Mouse (Mus musculus) liver, adult 2 months (tissue): ENCODE data around the gene Olfr510. TPM values are rescaled to one million over a fixed set of nuclear protein-coding genes. Genes with fewer than 3 reads are reported as not detected.
"Not testable (repeated sequence)": the region's sequence is repeated elsewhere in the genome, so short reads cannot be mapped to it uniquely, and the experiment has no call there.

ENCODE experiments used
- DNase-seq: peaks from one replicate; pipeline ENCODE4 v3.0.0-alpha.2; 2011; ENCODE audit warnings: low read depth, low spot score; ENCODE audit errors: extremely low read depth
- H3K27ac ChIP-seq: fragments of 200-500 bp; replicated peaks from 2 replicates; pipeline ENCODE4 v1.5.1; 2012; ENCODE audit warnings: low read depth, mild to moderate bottlenecking, control low read depth, inconsistent platforms, low read length; ENCODE audit not compliant: insufficient read depth
- H3K27me3 ChIP-seq: fragments of 200-500 bp; 2 replicates; pipeline ENCODE4 v1.6.1; 2012; ENCODE audit warnings: mild to moderate bottlenecking, moderate library complexity, low read length, inconsistent platforms; ENCODE audit not compliant: control insufficient read depth, insufficient read depth
- H3K36me3 ChIP-seq: fragments of 200-500 bp; 2 replicates; pipeline ENCODE4 v1.6.1; 2012; ENCODE audit warnings: low read length, inconsistent platforms; ENCODE audit not compliant: control insufficient read depth, insufficient read depth
- H3K4me1 ChIP-seq: fragments of 200-500 bp; 2 replicates; pipeline ENCODE4 v1.6.1; 2011; ENCODE audit warnings: low read length; ENCODE audit not compliant: control insufficient read depth, insufficient read depth
- H3K4me3 ChIP-seq: fragments of 200-500 bp; 2 replicates; pipeline ENCODE4 v1.5.1; 2011; ENCODE audit warnings: low read depth, mild to moderate bottlenecking, control low read depth, low read length, moderate library complexity; ENCODE audit not compliant: insufficient read depth
- H3K79me2 ChIP-seq: fragments of 200-500 bp; 2 replicates; pipeline ENCODE4 v1.6.1; 2012; ENCODE audit warnings: inconsistent platforms, mild to moderate bottlenecking, low read length, moderate library complexity; ENCODE audit not compliant: control insufficient read depth, insufficient read depth
- H3K9ac ChIP-seq: fragments of 200-500 bp; 2 replicates; pipeline ENCODE4 v1.6.1; 2012; ENCODE audit warnings: low read depth, mild to moderate bottlenecking, control low read depth, inconsistent platforms, low read length
- CTCF ChIP-seq: fragments of 200-500 bp; IDR thresholded peaks from 2 replicates; pipeline ENCODE4 v1.5.1; 2011; ENCODE audit warnings: low read depth, low read length, control low read depth
- POLR2A ChIP-seq: fragments of 200-500 bp; IDR thresholded peaks from 2 replicates; pipeline ENCODE4 v1.6.1; 2011; ENCODE audit warnings: low read length, control low read depth; ENCODE audit not compliant: insufficient read depth; ENCODE audit errors: extremely low read depth
- WGBS: fragments of 180-500 bp; shearing (Covaris S2); methylation state at CpG from one replicate; pipeline ENCODE4 v1.1.7; 2018; 5-methylcytosine and 5-hydroxymethylcytosine counted together
- polyA plus RNA-seq: library from polyadenylated mRNA; depleted of rRNA; stranded (reverse); fragments of >200 nt; gene quantifications from 2 replicates; pipeline ENCODE4 v1.2.3, GENCODE M21; 2012; rRNA removed
- total RNA-seq: library from RNA; depleted of rRNA; stranded (reverse); fragments of >200 nt; gene quantifications from 2 replicates; pipeline ENCODE4 v1.2.3, GENCODE M21; 2014; rRNA removed

Olfr510 gene
- total RNA-seq (not detected in 2 replicates), polyA plus RNA-seq (not detected in 2 replicates)

DNA sequence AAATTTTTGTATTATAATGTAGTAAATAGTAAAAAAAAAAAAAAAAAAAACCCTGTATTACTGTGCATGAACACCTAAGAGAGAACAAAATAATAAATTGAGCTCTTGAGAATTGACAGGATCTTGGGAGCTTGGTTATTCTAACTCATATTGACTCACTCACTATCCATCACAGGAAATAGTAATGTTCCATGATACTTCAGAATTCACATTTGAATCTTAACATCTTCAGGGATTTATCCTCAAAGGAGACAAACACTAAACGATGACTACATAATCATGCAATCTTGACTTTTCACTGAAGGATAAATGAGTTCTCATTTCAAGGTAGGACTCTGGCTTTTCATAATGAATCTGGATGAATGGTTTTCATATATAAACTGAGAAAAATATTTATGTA, at the start of gene Olfr510:
TSS of gene Olfr510 (plus strand) at position 301 of the 400 bp plus-strand sequence.
- no peak within 1 kb of the TSS for H3K9ac ChIP-seq
- no peaks in the 10 kb centered on the region for H3K27me3 ChIP-seq
- WGBS = 89% methylated on average over 1 of the region's 1 CpGs
- no peak within 1 kb of the TSS for H3K27ac ChIP-seq
- no peaks in the 10 kb centered on the region for H3K36me3 ChIP-seq
- H3K79me2 ChIP-seq = no peaks in the 10 kb centered on the region
- H3K4me3 ChIP-seq = no peak within 1 kb of the TSS
- DNase-seq = no peak
- no peaks in the 10 kb centered on the region for H3K4me1 ChIP-seq
- no peak for TF ChIP-seq POLR2A
- TF ChIP-seq CTCF = no peak

DNA sequence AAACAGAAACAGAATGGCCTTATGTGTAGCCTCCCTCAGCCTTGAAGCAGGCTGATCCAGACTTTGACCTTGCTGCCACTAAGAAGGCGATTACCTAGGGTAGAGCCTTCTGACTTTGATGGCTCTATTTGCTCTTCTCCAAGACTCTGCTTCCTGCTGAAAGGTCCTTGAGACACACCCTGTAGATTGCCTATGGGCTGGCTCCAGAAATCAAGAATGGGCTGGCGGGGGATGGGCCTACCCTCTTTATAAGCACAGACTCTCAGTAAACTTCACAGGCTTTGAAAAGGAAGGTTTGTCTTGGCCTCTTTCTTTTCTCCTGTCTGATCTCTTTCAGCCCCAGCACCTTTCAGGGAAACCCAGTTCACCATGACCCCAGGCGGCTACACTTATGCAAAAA, 49.4 kb upstream of the Olfr510 start:
- not testable (repeated sequence) for H3K9ac ChIP-seq, H3K4me1 ChIP-seq, H3K27me3 ChIP-seq, H3K36me3 ChIP-seq, DNase-seq, H3K79me2 ChIP-seq, H3K4me3 ChIP-seq, H3K27ac ChIP-seq
- WGBS = 58% methylated on average over 3 of the region's 3 CpGs

DNA sequence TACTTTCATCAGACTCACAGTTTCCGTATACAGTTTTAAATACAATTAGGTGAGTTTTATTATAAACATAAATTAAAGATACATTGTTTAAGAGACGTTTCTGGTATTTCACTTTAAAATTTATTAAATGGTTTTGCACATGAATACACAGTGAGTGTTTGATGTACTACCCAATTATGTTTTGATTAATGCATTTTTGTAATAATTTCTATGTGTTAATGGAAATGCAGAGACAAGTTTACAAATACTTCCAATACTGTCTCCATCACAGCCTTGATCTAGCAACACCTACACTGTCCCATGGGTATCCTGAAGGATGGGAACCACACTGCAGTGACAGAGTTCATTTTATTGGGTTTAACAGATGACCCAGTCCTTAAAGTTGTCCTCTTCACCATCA, 44.7 kb upstream of the Olfr510 start, which contains the start of gene Olfr507:
TSS of gene Olfr507 (plus strand) at position 301 of the 400 bp plus-strand sequence.
- 56% methylated on average over 2 of the region's 2 CpGs for WGBS
- H3K27me3 ChIP-seq = no peaks in the 10 kb centered on the region
- no peak for DNase-seq
- H3K4me3 ChIP-seq = no peak within 1 kb of the TSS
- H3K36me3 ChIP-seq = no peaks in the 10 kb centered on the region
- TF ChIP-seq POLR2A (no peak), CTCF (no peak)
- no peak within 1 kb of the TSS for H3K9ac ChIP-seq
- H3K79me2 ChIP-seq = no peaks in the 10 kb centered on the region
- H3K27ac ChIP-seq = no peak within 1 kb of the TSS
- H3K4me1 ChIP-seq = no peaks in the 10 kb centered on the region

DNA sequence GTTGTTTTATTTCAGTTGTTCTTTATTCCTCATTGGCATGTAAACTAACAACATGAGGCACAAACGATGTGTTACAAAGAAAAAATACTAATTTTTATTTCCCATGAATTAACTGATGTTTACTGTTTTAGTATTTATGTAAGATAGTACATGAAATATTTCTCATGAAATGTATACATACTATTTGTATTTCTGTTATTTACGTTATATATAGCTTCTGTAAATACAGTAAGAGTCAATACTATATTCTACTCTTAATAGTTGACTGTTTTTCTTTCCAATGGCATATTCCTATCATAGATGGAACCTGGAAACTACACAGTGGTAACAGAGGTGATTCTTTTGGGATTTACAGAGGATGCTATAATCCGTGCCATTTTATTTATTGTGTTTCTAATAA, 36.5 kb upstream of the Olfr510 start, which contains the start of gene Olfr508:
TSS of gene Olfr508 (plus strand) at position 301 of the 400 bp plus-strand sequence.
- 66% methylated on average over 3 of the region's 3 CpGs for WGBS
- Histone ChIP-seq H3K36me3 (no peaks in the 10 kb centered on the region), H3K79me2 (no peaks in the 10 kb centered on the region), H3K4me1 (no peaks in the 10 kb centered on the region), H3K27me3 (no peaks in the 10 kb centered on the region), H3K27ac (no peak within 1 kb of the TSS), H3K4me3 (no peak within 1 kb of the TSS), H3K9ac (no peak within 1 kb of the TSS)
- TF ChIP-seq POLR2A = no peak
- no peak for TF ChIP-seq CTCF
- no peak for DNase-seq

DNA sequence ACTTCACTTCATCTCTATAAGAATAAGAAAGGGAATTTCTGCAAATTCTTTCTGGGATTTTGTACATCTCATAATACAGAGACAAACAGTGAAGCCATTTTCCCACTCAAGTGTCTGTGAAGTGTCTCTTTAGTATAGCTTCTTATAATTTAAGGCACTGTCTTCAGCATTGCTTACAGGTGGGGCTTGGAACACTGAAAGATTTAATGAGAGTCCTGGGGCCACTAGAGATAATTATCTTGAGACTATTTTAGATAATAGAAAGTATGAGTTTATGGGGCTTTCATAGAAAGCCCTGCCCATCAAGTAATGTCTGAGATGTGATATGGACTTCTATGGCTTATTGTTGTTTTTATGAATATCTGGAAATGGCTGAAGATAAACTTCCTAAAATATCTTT, 14.4 kb upstream of the Olfr510 start, which contains the start of gene Olfr509:
TSS of gene Olfr509 (minus strand) at position 101 of the 400 bp plus-strand sequence.
- H3K27ac ChIP-seq = no peak within 1 kb of the TSS
- no peaks in the 10 kb centered on the region for H3K79me2 ChIP-seq
- no peak within 1 kb of the TSS for H3K4me3 ChIP-seq
- no peaks in the 10 kb centered on the region for H3K27me3 ChIP-seq
- TF ChIP-seq CTCF (no peak), POLR2A (no peak)
- H3K36me3 ChIP-seq = no peaks in the 10 kb centered on the region
- H3K4me1 ChIP-seq = no peaks in the 10 kb centered on the region
- DNase-seq = no peak
- no peak within 1 kb of the TSS for H3K9ac ChIP-seq

DNA sequence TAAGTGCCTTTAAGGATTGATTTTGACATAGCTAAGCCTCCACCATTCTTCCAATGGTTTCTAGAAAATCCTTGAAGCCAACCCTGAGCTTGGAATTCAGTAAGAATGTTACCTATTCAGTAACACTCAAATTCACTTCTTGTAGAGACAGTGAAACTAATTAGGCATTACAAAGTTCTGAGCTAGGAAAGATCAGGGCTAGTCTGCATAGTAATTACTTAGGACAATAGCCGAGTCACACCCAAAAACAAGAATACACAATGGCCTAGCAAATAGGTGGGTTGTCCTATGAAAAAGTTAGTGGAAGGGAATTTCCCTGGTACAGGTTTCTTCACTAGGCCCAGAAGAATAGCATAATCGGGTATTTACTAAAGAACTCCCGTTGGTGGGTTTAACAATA, 3.8 kb upstream of the Olfr510 start:
- Histone ChIP-seq H3K4me3 (no peak overlapping the region), H3K27ac (no peak overlapping the region), H3K36me3 (no peaks in the 10 kb centered on the region), H3K27me3 (no peaks in the 10 kb centered on the region), H3K79me2 (no peaks in the 10 kb centered on the region), H3K9ac (no peak overlapping the region), H3K4me1 (no peaks in the 10 kb centered on the region)
- WGBS = 73% methylated on average over 3 of the region's 3 CpGs
- no peak for DNase-seq
- TF ChIP-seq POLR2A (no peak), CTCF (no peak)
